Mouse (Mus musculus) c-Kit-positive CD71-positive TER-119-positive erythroid progenitor cells, embryonic 14.5 days (primary cell): ENCODE data around the gene Mettl21a.
"Not testable (repeated sequence)": the region's sequence is repeated elsewhere in the genome, so short reads cannot be mapped to it uniquely, and the experiment has no call there.

Experiments
- DNase-seq: peaks from one replicate; pipeline ENCODE4 v3.0.0-alpha.2; 2013; ENCODE audit warnings: low spot score

Gene Mettl21a

DNA sequence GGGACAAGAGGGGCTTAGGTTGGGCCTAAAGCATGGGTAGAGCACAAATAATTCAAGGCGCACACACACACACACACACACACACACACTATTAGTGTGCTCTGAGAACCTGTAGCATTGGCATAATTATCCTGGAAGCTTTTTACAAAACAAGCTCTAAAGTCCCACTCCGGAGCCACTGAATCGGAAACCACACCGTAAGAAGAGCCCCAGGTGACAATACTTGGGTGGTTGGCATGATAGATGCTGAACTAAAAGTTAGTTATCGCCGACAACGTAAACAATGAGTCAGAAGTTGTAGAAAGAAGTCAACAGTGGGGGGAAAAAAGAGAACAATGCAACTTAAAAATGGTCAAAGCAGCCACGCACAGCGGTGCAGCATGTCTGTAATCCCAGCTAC, 2.7 kb downstream of the Mettl21a start:
- DNase-seq: no peak

DNA sequence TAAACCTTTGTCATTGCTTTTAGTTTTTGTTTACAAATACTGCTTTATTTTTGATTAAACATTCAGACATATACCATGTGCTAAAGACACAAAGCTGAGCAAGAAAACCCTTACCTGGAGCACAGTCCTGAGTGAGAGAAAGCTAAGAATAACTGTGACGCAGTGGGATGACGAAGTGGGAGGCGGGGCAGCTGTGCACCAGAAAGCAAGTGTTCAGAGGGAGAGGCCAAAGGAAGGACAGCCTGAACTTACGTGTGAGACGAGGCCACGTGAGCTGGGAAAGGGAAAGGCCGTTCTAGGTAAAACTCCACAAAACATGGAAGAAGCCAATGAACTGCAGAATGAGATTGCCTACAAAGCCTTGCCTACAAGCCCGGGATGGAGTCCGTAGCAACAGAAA, 7.1 kb downstream of the Mettl21a start:
- DNase-seq: no peak

DNA sequence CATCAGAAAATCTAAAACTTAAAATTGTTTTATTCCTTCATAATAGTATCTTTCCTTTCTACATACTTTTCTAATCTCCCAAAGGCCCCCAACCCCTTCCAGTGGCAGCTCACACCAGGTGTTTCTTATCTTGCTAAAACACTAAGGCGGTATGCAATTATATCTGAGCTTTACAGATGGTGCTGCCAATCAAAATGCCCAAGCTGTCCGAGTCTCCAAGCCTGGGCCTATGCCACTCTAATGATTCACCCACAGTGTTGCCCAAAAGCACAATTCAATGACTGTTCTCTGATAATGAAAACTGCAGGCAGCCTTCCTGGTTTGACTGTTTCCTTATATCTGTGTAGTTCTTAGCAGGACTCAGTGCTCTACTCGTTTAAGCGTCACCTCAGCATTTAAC, 7.9 kb downstream of the Mettl21a start:
- peak; percentile 70 for DNase-seq

DNA sequence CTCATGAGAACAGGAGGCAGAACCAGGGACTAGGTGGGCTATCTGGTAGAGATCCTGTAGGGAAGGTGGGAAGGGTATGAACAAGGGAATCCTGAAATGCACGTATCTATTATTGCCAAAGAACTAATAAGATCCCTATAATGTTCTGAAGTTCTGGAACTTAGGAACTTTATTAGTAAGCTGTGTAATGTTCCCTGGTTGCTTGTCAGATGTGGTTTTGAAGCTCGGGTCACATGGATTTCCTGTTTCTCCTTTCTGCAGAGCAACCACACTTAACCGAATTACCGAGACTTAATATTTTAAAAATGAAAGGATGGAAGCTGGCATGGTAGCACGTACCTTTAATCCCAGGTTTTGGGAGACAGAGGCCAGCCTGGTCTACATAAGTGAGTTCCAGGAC, 13.7 kb downstream of the Mettl21a start:
- no peak for DNase-seq

DNA sequence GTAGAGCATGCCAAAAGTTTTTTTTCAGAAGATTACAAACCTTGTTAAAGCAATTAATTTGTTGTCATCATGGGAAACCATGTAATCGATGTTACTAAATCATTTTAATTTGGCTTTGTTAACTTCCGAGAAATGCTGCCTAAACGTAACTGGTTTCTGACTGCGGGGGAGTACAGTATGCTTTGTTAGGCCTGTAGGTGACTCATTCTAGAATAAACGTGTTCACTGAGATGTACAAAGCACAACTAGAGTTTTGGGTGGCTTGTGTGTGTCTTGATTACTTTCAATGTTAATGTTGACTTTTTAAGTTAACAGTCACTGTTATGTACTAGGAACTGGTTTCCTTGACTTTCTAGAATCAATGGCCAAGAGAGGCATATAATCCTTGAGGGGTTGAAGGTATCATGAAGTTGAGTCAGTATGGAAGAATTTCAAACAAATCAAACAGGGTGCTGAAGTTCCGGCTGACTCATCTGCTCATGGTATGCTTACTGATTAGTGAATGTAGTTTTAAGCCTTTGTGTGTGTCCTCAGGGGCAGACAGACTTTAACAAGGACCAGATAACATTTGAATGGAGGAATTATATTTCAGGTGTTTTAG, 15.7 kb downstream of the Mettl21a start:
- DNase-seq: no peak

DNA sequence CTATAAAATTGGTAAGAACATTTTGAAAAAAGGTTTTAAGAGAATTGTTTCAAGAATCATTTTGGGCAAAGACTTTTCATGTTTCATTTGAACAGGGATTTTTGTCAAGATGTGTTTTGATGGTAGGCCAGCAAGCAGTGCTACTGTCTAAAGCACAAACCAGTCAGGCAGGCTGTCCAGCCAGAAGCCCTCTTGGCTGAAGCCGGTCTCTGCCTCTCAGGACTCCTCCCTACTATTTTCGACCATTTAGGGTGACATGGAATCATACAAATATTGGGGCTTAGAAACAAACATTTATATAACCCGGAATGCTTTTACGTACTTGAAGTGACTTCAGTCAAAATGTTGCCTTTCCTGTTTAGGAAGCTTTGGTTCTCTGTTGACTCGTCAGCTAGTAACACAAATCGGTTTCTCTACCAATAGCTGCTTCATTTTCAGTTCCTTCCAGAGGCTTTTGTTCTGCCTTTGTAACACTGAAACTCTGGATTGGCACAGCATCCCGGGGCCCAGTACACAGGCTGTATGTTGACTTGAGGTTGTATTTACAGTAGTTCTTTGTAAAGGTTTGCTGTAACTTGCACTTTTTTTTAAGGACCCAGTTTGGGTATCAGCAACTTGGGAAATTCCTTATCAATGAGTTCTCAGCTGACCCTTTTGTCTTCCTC, 16.5 kb downstream of the Mettl21a start:
- no peak for DNase-seq

DNA sequence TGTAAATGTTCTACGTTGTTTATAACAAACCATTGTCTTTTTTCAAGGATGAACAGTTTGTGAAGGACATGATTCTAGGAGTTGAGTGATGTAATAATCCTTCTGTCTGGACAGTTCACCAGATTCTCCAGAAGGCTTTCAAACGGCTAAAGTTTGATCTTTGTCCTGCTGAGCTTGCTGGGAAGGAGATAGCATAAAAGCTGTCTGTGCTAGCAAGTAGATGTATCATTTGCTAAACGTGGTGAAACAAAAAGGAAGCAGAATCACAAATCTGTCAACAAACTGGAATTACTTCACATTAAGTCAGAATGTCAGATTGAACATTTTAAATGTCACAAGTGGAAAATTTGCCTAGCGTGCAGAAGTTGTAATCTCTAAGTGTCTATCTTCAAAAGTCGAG, 18.1 kb downstream of the Mettl21a start:
- no peak for DNase-seq

DNA sequence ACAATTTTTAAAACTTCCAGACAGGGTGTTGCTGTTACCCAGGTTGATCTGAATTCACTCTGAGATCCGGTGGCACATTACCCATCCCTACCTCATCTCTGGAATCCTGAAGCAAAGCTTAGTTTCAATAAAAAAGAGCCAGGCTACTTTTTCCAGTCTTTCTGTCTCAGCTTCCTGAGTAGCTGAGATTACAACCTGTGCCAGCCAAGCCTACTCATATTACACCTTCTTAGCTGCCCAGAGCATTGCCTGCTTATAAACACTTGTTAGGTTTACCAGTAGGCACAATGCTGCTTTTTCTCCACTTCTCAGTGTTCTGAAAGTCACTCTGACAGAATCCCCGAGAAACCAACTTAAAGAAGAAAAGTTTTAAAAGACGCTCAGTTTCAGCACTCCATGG, 38.2 kb downstream of the Mettl21a start:
- no peak for DNase-seq

DNA sequence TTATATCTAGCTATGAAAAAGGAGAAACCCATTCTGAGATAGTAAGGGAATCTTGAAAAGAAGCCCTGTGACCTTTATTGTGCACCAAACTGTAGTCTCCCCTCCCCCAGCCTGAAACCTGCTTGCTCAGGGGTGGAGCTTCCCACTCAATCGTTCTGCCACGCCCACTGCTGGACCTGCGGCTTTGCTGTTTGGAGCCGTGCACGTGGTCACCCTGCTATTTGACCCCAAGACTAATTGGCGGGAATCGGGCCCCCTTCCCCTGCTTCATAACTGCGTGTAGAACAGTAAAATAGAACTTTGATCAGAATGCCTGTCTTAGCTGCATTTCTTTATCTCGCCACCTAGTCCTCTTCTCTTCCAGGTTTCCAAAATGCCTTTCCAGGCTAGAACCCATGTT, 39.1 kb downstream of the Mettl21a start:
- not testable (repeated sequence) for DNase-seq

DNA sequence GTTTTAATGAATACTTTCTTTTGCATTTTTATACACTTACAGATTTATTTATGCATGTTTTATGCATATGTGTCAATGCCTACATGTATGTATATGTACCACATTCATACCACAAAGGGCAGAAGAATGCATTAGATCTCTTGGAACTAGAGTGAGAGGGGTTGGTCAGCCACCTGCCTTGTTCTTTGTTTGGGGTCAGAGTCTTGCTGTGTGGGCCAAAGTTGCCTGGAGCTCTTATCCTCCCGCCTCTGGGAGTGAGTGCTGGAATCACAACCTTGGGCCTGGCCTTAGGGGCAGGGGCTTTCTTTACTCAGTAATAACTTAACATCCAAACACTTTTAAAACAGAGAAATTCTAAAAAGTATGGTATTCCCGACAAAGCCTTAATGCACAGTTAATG, 40.3 kb downstream of the Mettl21a start:
- DNase-seq: no peak

DNA sequence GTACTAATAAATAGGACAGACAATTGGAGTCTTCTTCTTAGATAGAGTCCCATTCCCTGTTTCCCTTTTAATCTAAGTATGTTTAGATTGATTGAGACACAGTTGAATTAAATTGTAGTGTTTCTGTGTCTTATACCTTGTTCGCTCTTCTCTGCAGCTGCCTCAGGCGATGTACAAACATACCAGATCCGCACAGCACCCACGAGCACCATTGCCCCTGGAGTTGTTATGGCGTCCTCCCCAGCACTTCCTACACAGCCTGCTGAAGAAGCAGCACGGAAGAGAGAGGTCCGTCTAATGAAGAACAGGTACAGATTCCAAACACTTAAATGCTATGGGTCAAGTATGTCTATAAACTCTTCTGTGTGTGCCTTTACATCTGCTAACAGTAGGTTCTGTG, 41.0 kb downstream of the Mettl21a start:
- DNase-seq: no peak

DNA sequence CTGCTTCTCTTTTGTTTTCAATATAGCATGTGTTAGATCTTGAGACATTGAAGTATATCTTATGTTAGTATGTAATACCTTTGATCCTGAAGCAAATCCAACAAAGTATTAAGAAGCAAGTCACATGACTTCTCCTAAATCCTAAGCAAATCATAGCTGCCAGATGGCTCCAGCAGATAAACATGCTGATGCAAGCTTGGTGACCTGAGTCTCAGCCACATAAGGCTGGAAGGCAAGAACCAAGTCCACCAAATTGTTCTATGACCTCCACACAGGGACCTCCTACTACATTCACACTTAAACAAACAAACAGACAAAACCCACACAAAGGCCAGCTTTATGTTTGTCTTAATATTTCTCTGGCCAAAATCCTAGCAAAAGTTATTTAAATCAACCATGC, 48.8 kb downstream of the Mettl21a start:
- no peak for DNase-seq

DNA sequence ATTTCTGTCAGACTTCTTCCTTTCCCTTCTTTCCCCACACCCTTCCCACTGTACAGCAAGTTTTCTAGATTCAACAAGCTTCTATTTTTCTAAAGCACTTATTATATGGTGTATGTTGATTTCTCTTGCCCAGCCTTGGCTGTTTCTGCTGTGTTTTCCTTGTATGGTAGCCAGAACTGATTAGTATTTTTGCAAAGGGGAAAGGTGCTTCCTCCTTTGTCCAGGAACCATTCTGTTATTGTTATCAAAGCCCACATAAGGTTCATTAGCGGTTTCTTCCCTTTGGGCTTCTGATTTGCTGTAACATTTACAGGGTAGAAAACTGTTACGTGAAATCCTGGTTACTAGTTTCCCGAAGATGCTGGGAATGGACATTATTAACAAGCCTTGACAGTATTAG, 56.9 kb downstream of the Mettl21a start:
- DNase-seq: no peak
